Mouse (Mus musculus): ENCODE data around the gene Cpeb4. TPM values are rescaled to one million over a fixed set of nuclear protein-coding genes. Genes with fewer than 3 reads are reported as not detected.
A peak's percentile ranks its signal among the peaks of the same experiment; 100 is the strongest.

Cpeb4 gene
- total and polyA plus RNA-seq, 2 experiments from 2014 or later: 19.1 to 103 TPM

DNA sequence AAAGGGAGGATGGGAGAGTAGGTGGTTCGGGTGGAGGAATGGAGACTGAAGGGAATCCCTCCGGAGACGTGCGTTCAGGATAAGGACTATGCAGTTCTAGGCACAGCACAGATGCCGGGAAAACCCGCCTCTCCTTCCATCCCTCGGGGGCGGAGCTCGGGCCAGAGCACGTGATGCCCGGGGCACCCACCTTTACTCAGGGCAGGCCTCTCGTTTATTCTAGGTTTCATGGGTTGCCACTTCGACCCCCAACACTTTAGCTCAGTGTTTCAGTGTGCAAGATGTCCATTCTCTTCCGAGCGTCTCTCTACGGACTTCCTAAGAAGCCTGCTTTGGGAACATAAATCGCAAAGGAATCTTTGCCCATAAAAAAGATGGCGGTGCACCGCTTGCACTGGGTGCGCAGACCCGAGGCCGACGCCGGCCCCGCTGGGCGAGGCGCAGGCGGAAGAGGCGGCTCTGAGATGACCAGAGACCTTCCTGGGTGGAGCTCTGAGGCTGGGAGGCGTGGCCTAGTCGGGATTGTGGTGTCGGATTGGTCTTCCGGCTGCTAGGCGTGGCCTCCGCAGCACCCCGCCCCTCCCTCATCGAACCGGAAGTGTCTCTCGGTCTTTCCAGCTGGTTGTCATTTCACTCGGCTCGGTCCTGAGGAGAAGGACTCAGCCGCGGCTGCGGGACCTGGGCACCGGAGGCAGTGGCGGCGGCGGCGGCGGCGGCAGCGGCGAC, 1.6 kb upstream of the Cpeb4 start:
- H3K27me3 ChIP-seq (ENCODE audit: insufficient read depth, low read length): no peaks in the 10 kb centered on the region
- H3K9ac ChIP-seq (replicated peaks; ENCODE audit: low read length, poor library complexity, severe bottlenecking): peak overlapping the region; percentile 90
- DNase-seq (ENCODE audit: low spot score) (peak; percentile 100), ATAC-seq (ENCODE audit: low FRiP score) (peak; percentile 100)
- peak overlapping the region; percentile 96 for H3K27ac ChIP-seq (ENCODE audit: low read depth, low read length)
- peak overlapping the region; percentile 83 for H3K4me3 ChIP-seq (ENCODE audit: low read depth, low read length)
- H3K4me2 ChIP-seq (ENCODE audit: low read depth, low read length, poor library complexity, severe bottlenecking): peak overlapping the region; percentile 97
- no peaks in the 10 kb centered on the region for H3K9me3 ChIP-seq (ENCODE audit: low read length)
- H3K36me3 ChIP-seq (ENCODE audit: insufficient read depth, low read length): no peaks in the 10 kb centered on the region
- no peak for TF ChIP-seq CTCF (IDR thresholded peaks at IDR 0.05)
- no peaks in the 10 kb centered on the region for H3K4me1 ChIP-seq (ENCODE audit: insufficient read depth, low read length)
- WGBS: under 1% methylated on average over 53 of the region's 53 CpGs

DNA sequence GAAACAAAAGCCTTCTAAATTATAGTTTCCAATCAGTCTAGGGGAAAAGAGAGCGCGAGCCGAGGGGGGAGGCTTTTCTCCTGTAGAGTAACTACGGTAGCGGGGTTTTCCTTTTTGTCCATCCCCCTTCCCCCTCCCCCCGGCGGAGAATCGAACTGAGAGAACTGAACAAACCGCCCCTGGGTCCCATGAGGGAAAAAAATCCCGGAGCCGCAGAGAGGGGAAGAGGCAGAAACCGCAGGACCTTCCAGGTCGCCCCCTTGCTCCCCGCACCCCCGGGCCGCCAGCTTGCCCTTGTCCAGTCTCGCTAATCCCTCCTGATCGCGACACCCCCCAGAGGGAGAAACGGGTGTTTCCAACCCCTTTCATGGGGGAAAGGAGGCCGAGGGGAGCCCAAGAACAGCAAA, 873 bp upstream of the Cpeb4 start:
- H3K27ac ChIP-seq (ENCODE audit: low read depth, low read length): peak overlapping the region; percentile 77

GRCm38 (mm10) chr11:31872546-31873261, 693 bp downstream of the Cpeb4 start:
- TF ChIP-seq CTCF (IDR thresholded peaks at IDR 0.05): no peak
- peak overlapping the region; percentile 97 for H3K4me2 ChIP-seq (ENCODE audit: low read depth, low read length, poor library complexity, severe bottlenecking)
- ATAC-seq (ENCODE audit: low FRiP score) (no peak), DNase-seq (ENCODE audit: low spot score) (no peak)
- H3K9me3 ChIP-seq (ENCODE audit: low read length): no peaks in the 10 kb centered on the region
- H3K9ac ChIP-seq (replicated peaks; ENCODE audit: low read length, poor library complexity, severe bottlenecking): peak overlapping the region; percentile 74
- H3K4me1 ChIP-seq (ENCODE audit: insufficient read depth, low read length): no peaks in the 10 kb centered on the region
- no peaks in the 10 kb centered on the region for H3K27me3 ChIP-seq (ENCODE audit: insufficient read depth, low read length)
- H3K27ac ChIP-seq (ENCODE audit: low read depth, low read length): peak overlapping the region; percentile 63
- WGBS: 33% methylated on average over 15 of the region's 15 CpGs
- peak overlapping the region; percentile 83 for H3K4me3 ChIP-seq (ENCODE audit: low read depth, low read length)
- no peaks in the 10 kb centered on the region for H3K36me3 ChIP-seq (ENCODE audit: insufficient read depth, low read length)

More for the DNA sequence above, 873 bp upstream of the Cpeb4 start:
- DNase-seq (ENCODE audit: low spot score) (peak; percentile 33), ATAC-seq (ENCODE audit: low FRiP score) (peak; percentile 7; the same call in 1 of the 2 replicates)
- TF ChIP-seq CTCF (IDR thresholded peaks at IDR 0.05): 0 out of 2 replicates have a peak, but pooled peaks have one; percentile 7
- WGBS: 0% methylated on average over 17 of the region's 21 CpGs
- peak overlapping the region; percentile 83 for H3K4me3 ChIP-seq (ENCODE audit: low read depth, low read length)
- H3K36me3 ChIP-seq (ENCODE audit: insufficient read depth, low read length): no peaks in the 10 kb centered on the region
- peak overlapping the region; percentile 97 for H3K4me2 ChIP-seq (ENCODE audit: low read depth, low read length, poor library complexity, severe bottlenecking)
- H3K4me1 ChIP-seq (ENCODE audit: insufficient read depth, low read length): no peaks in the 10 kb centered on the region
- H3K9me3 ChIP-seq (ENCODE audit: low read length): no peaks in the 10 kb centered on the region
- peak overlapping the region; percentile 90 for H3K9ac ChIP-seq (replicated peaks; ENCODE audit: low read length, poor library complexity, severe bottlenecking)
- H3K27me3 ChIP-seq (ENCODE audit: insufficient read depth, low read length): no peaks in the 10 kb centered on the region

DNA sequence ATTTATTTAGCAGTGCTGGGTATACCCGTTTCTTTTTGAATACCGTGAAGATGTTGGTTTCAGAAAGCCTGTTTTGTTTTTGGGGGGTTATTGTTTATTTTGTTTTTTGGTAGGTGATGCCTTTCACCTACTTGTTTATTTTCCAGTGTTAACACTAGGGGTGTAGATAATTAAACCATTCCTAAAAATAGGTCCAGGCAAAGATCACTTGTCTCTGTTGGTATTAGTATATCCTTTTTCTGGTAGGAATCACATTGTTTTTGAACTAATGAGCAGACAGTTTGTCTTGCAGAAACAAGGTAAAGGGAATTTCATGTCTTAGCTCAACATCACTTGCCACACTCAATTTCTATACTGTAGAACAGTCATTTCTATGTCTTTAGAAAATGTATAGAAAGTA, 2.1 kb downstream of the Cpeb4 start:
- no peak overlapping the region for H3K27ac ChIP-seq (ENCODE audit: low read depth, low read length)
- no peak for TF ChIP-seq CTCF (IDR thresholded peaks at IDR 0.05)
- H3K9me3 ChIP-seq (ENCODE audit: low read length): no peaks in the 10 kb centered on the region
- no peaks in the 10 kb centered on the region for H3K27me3 ChIP-seq (ENCODE audit: insufficient read depth, low read length)
- H3K9ac ChIP-seq (replicated peaks; ENCODE audit: low read length, poor library complexity, severe bottlenecking): peak overlapping the region; percentile 40; the same call in 1 of the 2 replicates
- H3K4me3 ChIP-seq (ENCODE audit: low read depth, low read length): peak overlapping the region; percentile 83
- no peaks in the 10 kb centered on the region for H3K36me3 ChIP-seq (ENCODE audit: insufficient read depth, low read length)
- H3K4me1 ChIP-seq (ENCODE audit: insufficient read depth, low read length): no peaks in the 10 kb centered on the region
- H3K4me2 ChIP-seq (ENCODE audit: low read depth, low read length, poor library complexity, severe bottlenecking): peak overlapping the region; percentile 97
- no peak for ATAC-seq (ENCODE audit: low FRiP score)
- DNase-seq (ENCODE audit: low spot score): no peak
- 43% methylated on average over 2 of the region's 2 CpGs for WGBS

DNA sequence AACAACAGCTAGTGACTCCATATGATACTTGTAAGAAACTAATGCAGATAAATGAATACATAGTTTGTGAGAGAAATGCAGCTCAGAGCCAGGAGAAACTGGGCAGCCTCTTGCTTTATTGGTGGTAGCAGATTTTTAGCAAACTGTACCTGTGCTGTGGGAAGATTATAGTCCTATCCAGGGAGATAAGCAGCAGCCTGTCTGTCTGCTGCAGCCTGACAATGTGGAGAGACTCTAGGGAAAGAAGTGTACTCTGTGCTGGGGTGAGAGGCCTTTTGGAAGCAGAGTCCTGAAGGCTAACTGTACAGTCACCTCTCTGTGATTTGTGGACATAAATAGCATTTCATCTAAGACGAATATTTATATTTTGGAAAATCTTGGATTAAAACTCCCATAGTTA, 11.7 kb downstream of the Cpeb4 start:
- Histone ChIP-seq H3K4me2 (ENCODE audit: low read depth, low read length, poor library complexity, severe bottlenecking) (no peak overlapping the region), H3K27me3 (ENCODE audit: insufficient read depth, low read length) (no peaks in the 10 kb centered on the region), H3K4me1 (ENCODE audit: insufficient read depth, low read length) (peaks cover 3% of the 10 kb centered on the region; the same call in 1 of the 2 replicates), H3K9me3 (ENCODE audit: low read length) (no peaks in the 10 kb centered on the region), H3K4me3 (ENCODE audit: low read depth, low read length) (no peak overlapping the region), H3K36me3 (ENCODE audit: insufficient read depth, low read length) (no peaks in the 10 kb centered on the region; the same call in 1 of the 2 replicates), H3K27ac (ENCODE audit: low read depth, low read length) (no peak overlapping the region), H3K9ac (replicated peaks; ENCODE audit: low read length, poor library complexity, severe bottlenecking) (no peak overlapping the region)
- no peak for TF ChIP-seq CTCF (IDR thresholded peaks at IDR 0.05)
- WGBS: 88% methylated on average over 1 of the region's 1 CpGs
- DNase-seq (ENCODE audit: low spot score): no peak
- no peak for ATAC-seq (ENCODE audit: low FRiP score)

DNA sequence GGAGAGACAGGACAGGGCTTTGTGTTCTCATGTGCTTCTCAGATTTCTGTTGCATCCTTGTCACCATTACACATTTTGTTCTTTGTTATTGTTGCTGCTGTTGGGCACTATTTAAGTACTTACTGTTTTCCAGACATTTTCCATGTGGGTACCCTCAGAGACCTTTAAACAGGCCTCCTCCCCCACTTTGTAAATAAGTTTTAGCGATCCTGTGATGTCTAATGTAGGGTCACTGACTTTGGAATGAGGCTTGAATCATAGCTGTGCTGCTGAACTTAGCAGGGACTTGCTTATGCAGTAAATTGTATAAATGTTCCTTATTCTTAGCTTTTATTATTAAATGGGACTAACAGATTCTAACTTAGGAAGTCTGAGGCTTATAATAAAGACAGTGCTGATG, 13.8 kb downstream of the Cpeb4 start:
- H3K9me3 ChIP-seq (ENCODE audit: low read length): no peaks in the 10 kb centered on the region
- no peak overlapping the region for H3K4me2 ChIP-seq (ENCODE audit: low read depth, low read length, poor library complexity, severe bottlenecking)
- no peak for TF ChIP-seq CTCF (IDR thresholded peaks at IDR 0.05)
- 87% methylated on average over 1 of the region's 1 CpGs for WGBS
- peaks cover 3% of the 10 kb centered on the region; the same call in 1 of the 2 replicates for H3K36me3 ChIP-seq (ENCODE audit: insufficient read depth, low read length)
- peaks cover 3% of the 10 kb centered on the region; the same call in 1 of the 2 replicates for H3K4me1 ChIP-seq (ENCODE audit: insufficient read depth, low read length)
- no peak overlapping the region for H3K27ac ChIP-seq (ENCODE audit: low read depth, low read length)
- H3K27me3 ChIP-seq (ENCODE audit: insufficient read depth, low read length): no peaks in the 10 kb centered on the region
- ATAC-seq (ENCODE audit: low FRiP score) (no peak), DNase-seq (ENCODE audit: low spot score) (no peak)
- no peak overlapping the region for H3K9ac ChIP-seq (replicated peaks; ENCODE audit: low read length, poor library complexity, severe bottlenecking)
- no peak overlapping the region for H3K4me3 ChIP-seq (ENCODE audit: low read depth, low read length)

Measured in midbrain, postnatal 0 days (tissue).